Mouse (Mus musculus) urinary bladder, adult 18-20 months (tissue): ENCODE data around the gene Nup54.
A peak's percentile ranks its signal among the peaks of the same experiment; 100 is the strongest.

Experiments used
- DNase-seq, 2 experiments: peaks; one replicate each; pipeline ENCODE4 v3.0.0; 2022; ENCODE audit warnings: low spot score in 2 of 2, mixed read lengths in 2 of 2

Nup54 gene

DNA sequence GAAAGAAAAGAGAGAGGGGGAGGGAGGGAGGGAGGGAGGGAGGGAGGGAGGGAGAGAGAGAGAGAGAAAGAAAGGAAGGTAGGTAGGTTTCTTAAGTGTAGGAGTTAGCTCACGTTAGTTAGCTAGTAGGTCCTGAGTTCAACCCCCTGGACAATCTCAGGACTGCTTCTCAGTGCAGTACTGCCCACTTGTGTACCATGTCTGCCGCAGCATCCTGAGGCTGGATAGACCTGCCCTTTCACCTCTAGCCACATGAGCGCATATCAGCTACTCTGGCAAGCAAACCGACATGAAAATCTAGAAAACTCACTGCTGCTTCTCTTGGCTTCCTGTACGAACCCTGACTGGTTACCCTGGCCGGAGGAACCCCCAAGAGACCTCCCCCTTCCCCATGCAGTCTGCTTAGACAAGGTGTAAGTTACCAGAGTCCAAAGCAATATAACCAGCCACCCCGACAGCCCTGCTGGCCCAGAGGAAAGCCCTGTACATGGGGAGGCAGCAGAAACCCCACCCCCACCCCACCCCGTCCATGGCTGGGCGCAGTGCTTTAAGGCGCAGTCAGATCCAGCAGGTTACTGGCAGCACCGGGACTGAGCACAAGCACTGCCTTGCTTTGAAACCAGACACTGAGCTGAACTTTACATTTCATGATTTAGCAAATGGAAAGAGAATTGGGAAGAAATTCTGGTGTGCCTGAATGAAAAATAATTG is 21.6 kb downstream of the Nup54 start:
- no peak for DNase-seq

DNA sequence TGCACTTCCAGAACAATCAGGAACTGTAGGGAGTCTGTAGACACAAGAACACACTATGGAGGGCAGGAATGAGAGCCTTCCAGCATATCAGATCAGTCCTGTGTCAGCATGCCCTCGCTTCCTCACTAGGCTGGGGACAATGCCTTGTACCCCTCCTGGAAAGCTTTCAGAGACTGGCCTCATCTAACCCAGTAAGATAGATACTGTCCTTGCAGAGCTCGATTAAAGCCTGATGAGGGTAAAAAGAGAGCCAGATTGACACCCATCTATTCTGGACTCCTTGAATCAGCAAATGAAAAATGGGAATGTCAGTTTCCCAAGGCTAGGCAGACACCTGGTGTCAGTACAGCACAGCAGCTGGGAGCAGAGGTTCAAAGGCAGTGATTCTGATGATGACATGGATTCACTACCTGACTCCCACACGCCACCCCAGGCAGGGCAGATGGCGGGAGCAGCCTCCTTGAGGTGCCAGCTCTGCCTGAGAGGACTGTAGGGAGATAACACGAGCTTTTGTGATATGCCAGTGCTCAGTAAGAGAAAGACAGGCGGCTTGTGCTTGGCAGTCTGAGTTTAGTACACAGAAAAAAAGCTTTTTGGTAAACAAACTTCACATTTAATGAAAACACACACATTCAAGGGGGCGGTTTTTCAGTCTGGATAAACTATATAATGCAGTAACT is 23.4 kb downstream of the Nup54 start:
- DNase-seq: no peak

DNA sequence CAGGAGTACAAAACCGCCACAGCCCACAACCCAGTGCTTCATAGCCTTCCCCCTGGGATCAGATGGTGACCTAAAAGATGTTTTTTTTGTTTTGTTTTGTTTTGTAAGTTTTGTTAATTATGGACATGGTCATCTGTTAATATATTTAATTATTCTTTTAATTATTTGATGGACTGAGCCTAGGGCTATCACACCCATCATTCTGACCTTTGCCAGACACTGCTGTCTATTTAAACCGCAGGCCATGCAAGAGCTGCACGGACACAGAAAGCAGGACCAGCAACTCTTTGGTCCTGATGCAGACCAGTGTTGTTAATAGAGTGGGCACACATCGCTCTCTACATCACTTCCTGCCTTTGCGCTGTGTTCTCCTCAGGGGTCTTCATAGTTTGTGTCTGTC is 24.5 kb downstream of the Nup54 start:
- no peak for DNase-seq

DNA sequence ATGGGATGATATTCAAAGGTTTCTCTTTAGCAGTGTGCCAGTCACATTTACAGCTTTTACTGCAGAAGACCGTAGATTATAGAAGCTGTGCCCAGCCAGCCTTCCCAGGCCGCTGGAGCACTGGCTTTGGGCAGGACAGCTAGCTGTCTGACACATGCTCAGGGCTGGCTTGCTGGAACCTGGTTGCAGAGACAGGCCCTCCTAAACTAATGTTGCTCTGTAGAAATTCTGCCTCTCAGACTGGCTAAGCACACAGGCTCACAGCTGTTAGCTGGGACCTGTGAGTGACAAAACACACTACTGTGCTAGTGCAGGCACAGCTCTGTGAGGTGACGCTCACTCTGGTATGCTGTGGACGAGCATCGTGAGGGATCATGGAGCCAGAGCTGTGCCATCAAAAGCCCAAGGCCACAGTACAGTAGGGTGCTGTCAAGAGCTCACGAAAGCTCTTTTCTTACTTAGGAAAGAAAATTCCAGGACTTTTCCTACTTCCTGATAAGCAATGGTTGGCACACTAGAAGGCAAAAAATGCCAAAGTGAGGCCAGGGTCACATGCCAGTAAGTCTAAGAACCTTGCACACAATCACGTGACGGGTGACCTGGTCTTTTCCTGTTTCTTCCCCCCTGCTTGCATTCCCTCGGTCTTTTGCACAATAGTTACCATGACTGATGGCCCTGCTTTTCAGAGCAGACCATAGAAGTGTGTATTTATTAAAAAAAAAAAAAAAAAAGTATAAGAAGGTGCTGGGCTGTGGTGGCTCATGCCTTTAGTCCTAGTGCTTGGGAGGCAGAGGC is 25.5 kb downstream of the Nup54 start:
- no peak for DNase-seq

DNA sequence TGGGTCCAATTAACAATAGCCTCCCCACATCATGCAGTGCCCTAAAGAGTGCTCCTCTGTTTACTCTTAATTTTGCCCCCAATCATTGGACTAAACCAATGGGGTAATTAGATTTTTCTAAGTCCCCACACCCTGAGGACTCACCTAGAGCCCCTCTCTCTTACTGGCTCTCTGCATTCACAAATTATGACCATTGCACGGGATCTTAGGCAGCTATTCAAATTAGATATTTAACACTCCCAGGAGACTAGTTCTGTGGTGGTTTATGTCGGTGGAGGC is 30.7 kb downstream of the Nup54 start:
- DNase-seq: no peak

DNA sequence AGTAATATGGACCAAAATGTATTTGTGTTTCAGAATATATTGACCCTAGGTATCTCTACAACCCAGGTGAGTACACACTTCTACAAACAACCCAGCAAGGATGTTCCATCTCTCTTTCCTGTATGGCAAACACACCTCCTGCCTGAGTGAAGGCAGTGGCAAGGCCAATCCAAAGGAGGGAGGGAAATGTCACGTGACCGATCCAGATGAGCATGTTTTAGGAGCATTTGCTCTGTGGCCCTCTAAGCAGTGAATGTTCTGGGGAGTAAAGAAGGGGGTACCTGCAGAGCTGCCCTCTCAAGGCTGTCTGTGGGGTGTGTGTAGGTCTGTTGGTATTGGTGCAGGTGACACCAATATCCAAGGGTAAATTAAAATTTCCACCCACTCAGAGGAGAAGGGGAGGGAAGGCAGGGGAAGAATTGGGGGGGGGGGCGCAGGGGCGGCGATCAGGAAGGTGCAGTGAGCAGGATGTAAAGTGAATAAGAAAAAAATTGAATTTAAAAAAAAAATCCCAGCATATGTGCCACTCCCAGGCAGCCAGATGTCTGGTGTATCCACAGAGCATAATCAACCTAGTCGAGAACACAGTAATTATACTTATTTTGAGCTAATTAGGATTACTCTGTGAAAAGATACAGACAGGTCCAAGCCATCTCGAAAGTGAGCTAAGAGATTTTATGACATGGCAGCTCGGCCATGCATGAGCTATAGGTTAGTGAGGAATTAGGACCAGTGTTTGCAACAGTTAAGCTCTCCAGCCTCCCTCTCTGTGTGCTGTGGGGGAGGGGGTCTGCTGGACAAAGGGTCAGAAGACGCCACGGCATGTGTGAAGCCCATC is 31.2 kb downstream of the Nup54 start:
- DNase-seq: no peak

DNA sequence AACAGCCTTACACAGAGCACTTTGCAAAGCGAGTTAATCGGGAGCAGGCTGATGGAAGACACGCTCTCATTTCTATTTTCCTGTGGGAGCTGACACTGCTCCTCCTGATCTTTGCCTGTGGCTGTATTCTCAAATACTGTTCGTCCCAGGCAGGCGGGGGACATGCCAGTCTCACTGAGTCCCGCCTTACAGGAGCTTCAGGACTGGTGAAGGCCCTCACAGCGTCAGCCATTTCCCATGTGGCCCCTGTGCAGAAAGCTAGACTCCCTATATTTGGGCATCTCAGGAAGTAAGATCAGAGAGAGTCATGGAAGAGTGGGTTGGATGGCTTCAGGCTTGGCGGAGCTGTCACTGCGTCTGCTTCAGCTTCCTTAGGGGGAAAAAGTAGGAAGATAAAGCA is 32.2 kb downstream of the Nup54 start:
- DNase-seq: no peak

DNA sequence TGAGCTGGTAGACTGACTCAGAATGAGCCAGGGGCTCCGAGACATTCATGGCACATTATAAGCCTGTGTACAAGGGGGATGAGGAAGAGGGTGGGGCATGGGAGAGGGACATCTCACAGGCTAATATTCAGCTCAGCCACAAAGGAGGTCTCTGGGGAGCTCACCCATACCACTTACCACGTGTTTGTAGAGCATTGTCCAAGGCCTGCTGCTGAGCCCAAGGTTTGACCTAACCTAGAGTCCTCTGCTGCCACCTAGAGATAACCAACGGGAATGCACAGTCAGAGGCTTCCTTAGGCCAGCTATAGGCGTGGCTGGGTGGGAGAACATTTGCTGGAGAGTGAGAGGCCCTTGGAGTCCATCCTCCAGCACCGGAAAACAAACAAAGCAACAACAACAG is 36.9 kb downstream of the Nup54 start:
- peak; percentile 34 to 46 for DNase-seq

DNA sequence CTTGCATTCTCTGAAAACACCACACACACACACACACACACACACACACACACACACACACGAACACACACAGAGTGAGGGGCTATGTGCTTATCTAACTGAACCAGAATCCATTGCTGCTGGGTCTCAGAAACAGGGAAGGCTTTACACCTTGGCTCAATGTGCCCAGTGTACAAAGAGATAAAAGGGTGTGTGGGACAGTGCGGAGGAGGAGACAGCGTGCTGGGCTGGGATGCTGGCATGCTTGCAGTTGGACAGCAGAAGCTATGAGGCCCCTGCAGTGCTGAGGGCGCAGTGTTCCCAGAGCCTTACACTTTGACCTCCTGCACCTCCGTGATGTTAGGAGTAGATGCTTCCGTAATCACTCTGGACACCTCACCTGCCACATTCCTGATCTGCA is 38.5 kb downstream of the Nup54 start:
- no peak for DNase-seq

DNA sequence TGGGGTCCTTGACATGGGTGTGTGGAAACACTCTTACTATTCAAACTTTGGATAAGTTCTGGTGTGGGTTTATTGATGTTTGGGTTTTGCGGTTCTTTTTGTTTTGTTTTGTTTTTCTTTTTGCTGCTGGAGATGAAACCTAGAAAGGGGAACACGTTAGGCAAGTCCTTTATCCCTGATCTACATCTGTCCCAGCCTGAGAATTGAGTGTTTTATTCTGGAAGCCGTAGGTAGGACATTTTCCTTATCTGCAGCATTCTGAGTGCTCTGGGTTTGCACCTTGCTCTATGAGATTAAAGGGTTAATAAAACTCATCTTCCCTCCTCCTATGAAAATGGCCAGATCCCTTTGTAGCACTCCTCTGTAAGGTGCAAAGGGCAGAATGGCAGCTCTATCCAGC is 39.3 kb downstream of the Nup54 start:
- DNase-seq: no peak

DNA sequence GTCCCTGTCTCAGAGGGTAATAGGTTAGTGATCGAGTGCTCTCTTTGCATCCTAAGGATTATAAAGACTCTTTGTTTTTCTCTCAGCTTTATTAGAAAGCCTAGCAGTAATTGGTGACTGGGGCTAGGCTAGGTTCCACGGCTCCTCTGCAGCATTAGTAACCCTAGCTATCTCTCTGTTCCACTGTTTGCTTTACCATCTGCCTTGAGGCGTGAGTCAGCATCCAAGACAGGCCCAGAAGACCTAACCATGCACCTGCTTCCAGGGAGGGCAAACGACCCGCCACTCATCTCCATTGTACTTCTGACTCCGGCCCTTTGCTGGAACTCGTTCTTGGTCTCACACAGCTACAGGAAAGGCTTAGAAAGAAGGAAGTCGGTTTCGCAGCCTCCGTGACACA is 41.2 kb downstream of the Nup54 start:
- DNase-seq: no peak

DNA sequence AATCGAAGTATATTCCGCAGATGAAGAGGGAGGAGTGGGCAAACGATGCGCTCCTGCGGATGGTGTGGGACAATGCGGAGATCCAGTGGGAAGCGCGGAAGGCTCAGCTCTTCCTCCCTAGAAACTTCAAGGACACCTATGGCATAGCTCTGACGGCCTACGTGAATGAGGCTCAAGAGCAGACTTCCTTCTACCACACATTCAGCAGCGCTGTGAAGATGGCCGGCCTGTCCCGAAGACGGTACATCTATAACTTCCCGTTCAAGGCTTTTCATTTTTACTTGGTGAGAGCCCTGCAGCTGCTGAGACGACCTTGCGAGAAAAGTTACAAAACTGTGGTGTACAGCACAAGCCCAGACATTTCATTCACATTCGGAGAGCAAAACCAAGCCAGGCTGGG is 42.5 kb downstream of the Nup54 start:
- no peak for DNase-seq

DNA sequence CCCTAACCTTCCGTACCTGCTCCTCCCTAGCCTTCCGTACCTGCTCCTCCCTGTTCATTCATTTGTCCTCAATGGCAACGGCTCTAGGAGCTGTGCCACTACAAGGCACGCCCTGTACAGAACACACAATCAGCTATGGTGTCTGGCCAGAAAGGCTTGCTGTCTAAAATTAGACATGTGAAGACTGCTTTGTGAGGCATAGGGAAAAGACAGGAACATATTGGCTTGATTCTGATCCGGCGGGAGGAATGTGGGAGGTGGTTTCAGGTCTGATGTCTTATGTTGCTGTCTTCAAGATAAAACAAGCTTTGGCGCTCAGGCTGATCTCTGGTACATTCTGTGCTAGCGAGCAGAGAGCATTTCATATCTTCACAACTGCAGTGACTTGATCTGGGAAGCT is 44.4 kb downstream of the Nup54 start:
- DNase-seq: no peak

DNA sequence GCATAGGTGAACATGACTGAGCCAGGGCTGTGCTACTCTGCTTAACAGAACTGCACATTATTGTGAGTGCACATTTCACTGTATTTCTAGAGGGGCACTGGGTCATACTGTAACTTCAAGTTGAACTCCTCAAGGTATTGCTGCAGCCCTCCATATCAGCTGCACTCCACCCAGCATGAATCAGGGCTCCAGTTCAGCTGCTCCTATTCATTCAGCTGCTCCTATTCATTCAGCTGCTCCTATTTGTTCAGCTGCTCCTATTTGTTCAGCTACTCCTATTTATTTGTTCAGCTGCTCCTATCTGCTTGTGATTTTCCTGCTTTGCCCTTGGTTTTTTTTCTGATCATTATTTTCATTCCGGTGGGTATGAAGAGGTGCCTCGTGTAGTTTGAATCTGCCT is 45.0 kb downstream of the Nup54 start:
- DNase-seq: no peak

DNA sequence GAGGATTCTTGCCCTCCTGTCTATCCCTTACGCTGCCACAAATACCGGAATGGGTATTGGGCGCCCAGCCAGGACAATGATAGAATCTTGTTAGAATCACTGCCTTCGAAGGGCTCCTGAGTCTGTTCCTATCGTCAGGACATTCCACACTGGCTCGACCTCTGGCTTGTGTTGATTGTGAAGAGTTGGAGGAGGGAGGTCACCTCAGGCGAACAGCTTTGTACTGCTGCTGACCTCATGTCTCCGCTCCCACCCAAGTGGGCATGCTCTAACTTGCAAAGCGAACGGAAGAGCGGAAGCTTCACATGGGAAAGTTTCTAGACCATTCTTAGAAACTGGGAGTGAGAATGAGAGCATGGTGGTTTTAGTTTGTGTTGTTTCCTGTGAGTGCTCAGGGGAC is 47.6 kb downstream of the Nup54 start:
- no peak for DNase-seq

DNA sequence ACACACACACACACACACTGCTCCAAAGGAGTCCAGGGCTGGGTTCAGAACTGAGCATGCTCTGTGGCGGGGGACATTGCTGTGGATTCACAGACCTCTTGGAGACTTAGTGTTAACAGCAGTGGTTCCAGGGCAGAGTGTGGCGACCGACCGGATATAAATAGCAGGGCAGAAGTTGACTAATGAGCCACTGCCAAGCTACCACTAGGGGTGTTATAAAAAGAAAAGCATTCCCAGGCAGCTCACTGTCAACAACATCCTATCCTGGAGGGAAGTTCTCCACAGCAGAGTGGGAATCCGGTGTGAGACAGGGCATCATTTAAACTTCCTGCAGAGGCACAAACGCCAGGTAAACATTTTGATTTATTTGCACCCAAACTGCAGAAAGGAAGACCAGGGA is 48.4 kb downstream of the Nup54 start:
- DNase-seq: no peak

DNA sequence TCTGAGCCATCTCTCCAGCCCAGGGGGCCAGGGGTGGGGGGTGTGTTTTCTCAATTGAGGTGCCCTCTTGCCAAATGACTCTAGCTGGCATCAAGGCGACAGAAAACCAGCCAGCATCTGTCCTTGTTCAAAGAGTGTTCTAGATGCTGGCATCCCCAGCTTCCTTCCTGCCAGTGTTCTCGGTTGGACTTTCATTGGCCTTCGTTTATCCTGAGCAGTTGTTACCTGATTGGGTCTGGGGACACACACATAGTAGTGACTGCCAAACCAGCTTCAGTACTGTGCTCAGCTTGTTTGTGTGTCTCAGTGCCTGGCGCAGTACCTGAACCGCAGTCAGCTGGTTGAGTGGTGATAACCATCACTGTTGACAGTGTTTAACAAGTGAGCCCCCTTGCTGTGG is 48.9 kb downstream of the Nup54 start:
- no peak for DNase-seq

DNA sequence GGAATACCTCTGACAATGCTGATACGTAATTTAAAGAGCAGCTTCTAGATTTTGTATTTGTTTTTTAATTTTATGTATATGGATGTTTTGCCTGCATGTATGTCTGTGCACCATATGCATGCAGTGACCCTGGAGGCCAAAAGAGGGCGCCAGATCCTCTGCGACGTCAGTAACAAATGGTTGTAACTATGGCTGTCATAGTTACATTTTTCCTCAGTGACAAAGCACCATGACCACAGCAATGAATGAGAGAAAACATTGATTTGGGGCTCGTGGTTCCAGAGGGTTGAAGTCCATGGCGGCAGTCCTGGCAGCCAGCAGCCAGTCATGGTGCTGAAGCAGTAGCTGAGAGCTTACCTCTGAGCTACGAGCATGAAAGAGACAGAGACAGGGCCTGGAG is 50.2 kb downstream of the Nup54 start:
- no peak for DNase-seq

DNA sequence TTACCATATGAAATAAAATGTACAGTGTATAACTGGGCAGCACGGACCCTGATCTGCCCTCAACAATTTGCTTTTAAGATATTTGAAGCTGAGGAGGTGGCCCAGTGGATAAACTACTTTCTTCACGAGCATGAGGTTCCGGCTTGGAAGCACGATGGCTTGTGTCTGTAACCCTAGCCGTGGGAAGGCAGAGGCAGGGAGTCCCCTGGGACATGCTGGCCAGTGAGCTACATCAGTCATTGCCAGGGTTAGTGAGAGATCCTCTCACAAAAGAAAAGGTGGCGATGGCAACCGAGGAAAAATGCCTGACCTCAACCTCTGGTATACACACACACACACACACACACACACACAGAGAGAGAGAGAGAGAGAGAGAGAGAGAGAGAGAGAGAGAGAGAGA is 51.3 kb downstream of the Nup54 start:
- no peak for DNase-seq

DNA sequence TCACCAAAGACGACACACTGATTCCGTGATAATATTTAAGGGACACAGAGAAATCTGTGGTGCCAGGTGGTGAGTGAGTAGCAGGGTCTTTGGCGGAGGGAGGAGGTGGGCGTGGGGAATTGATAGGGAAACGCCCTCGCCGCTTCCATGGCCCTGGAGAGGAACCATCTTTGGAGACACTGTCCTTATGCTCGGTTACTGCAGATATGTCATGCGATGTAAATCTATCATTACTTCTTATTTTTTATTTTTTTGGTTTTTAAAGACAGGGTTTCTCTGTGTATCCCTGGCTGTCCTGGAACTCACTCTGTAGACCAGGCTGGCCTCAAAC is 52.7 kb downstream of the Nup54 start:
- no peak for DNase-seq

DNA sequence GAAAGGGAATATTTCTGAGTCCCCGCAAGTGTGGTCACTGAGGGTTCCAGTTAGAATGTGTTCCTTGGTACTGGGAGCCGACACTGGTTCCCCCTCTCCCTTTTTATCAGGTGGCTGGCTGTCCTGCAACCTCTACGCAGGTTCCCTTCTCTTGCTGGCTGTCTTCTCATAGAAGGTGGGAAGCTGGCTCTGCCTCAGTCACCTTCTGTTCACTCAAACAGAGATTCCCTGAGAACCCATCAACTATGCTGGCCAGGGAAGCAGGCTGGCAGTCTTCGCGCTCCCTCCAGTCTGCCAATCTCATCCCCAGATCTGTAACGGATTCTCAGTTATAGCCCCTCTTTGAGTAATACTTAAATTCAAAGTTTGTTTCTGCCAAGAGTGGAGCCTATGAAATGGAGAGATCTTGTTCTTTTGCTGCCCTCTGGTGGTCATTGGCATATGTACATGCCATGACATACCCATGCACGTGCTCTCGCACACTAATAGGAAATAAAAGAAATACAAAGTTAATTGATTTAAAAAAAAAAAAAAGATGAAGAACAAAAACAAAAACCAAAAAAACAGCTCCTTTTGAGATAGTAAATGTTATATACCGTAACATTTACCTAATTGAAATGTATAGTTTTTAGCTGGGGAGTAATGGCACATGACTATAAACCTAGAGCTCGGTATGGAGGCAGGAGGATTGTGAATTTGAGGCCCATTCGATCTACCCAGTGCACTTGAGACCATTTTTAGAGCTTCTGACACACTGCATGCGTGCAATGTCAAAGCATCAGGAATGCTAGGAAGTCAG is 53.3 kb downstream of the Nup54 start:
- DNase-seq: peak; percentile 55 to 58
